Mouse (Mus musculus): Measurements from ENCODE around the gene Plppr2. TPM values are rescaled to one million over a fixed set of nuclear protein-coding genes. Genes with fewer than 3 reads are reported as not detected.

The Plppr2 gene
- total RNA-seq (2021), result 10 to 100 TPM; 19.4 to 22.3 TPM
- long read RNA-seq, experiment 1, partial matches to known transcripts, result 0 of 5 reads
- long read RNA-seq, experiment 1, other reads (novel, unspliced or antisense), result 2 of 5 reads
- long read RNA-seq, experiment 2, transcript Plppr2-201 (10 exons, 2,626 nt), result major isoform, 5 of 20 reads
- long read RNA-seq, experiment 2, partial matches to known transcripts, result 10 of 20 reads
- long read RNA-seq, experiment 2, other reads (novel, unspliced or antisense), result 5 of 20 reads

- DNase-seq (ENCODE audit: low spot score in 2 of 2), result peak; percentile 91
Observed at GRCm38 (mm10) chr9:21936692-21937570, at the start of gene Plppr2. Gene Plppr2 (plus strand): TSS chr9:21937033.

- DNase-seq (ENCODE audit: low spot score in 2 of 2), result no peak
Observed at GRCm38 (mm10) chr9:21889229-21889628, 47.6 kb upstream of the Plppr2 start.

- peak; percentile 31 to 50 for DNase-seq (ENCODE audit: low spot score in 2 of 2)
Observed at GRCm38 (mm10) chr9:21901223-21901820, 35.5 kb upstream of the Plppr2 start.

GRCm38 (mm10) chr9:21904031-21904430 is 32.8 kb upstream of the Plppr2 start:
- no peak for DNase-seq (ENCODE audit: low spot score in 2 of 2)

GRCm38 (mm10) chr9:21908216-21908615 is 28.6 kb upstream of the Plppr2 start:
- no peak for DNase-seq (ENCODE audit: low spot score in 2 of 2)

GRCm38 (mm10) chr9:21909474-21910223 is 27.2 kb upstream of the Plppr2 start:
- DNase-seq (ENCODE audit: low spot score in 2 of 2), result no peak

GRCm38 (mm10) chr9:21916851-21917492 is 19.9 kb upstream of the Plppr2 start:
- no peak for DNase-seq (ENCODE audit: low spot score in 2 of 2)

- DNase-seq (ENCODE audit: low spot score in 2 of 2), result peak; percentile 51
Observed at GRCm38 (mm10) chr9:21917493-21918034, 19.3 kb upstream of the Plppr2 start.

GRCm38 (mm10) chr9:21918035-21918592 is 18.7 kb upstream of the Plppr2 start, which contains the start of gene Rab3d:
Gene Rab3d (minus strand): TSS chr9:21918192.
- DNase-seq (ENCODE audit: low spot score in 2 of 2), result peak; percentile 95 to 96

- no peak for DNase-seq (ENCODE audit: low spot score in 2 of 2)
Observed at GRCm38 (mm10) chr9:21918692-21919384, 18.0 kb upstream of the Plppr2 start.

- no peak for DNase-seq (ENCODE audit: low spot score in 2 of 2)
Observed at GRCm38 (mm10) chr9:21923036-21923435, 13.8 kb upstream of the Plppr2 start.

GRCm38 (mm10) chr9:21923490-21924098 is 13.2 kb upstream of the Plppr2 start:
- DNase-seq (ENCODE audit: low spot score in 2 of 2), result no peak

- peak; percentile 86 to 93 for DNase-seq (ENCODE audit: low spot score in 2 of 2)
Observed at GRCm38 (mm10) chr9:21924099-21924493, 12.7 kb upstream of the Plppr2 start.

- DNase-seq (ENCODE audit: low spot score in 2 of 2), result no peak
Observed at GRCm38 (mm10) chr9:21925034-21925433, 11.8 kb upstream of the Plppr2 start.

- DNase-seq (ENCODE audit: low spot score in 2 of 2), result no peak
Observed at GRCm38 (mm10) chr9:21925506-21925905, 11.3 kb upstream of the Plppr2 start.

- peak in 1 of 2 experiments; percentile 60 for DNase-seq (ENCODE audit: low spot score in 2 of 2)
Observed at GRCm38 (mm10) chr9:21926155-21926554, 10.7 kb upstream of the Plppr2 start.

- no peak for DNase-seq (ENCODE audit: low spot score in 2 of 2)
Observed at GRCm38 (mm10) chr9:21926784-21927183, 10.0 kb upstream of the Plppr2 start.

GRCm38 (mm10) chr9:21927208-21927753 is 9.6 kb upstream of the Plppr2 start, which contains the start of the genes Ccdc159 and Tmem205:
Gene Ccdc159 (plus strand): TSS chr9:21927471.
Gene Tmem205 (minus strand): TSS chr9:21927556.
- peak; percentile 79 to 84 for DNase-seq (ENCODE audit: low spot score in 2 of 2)
